Mouse (Mus musculus) limb, embryonic 12.5 days (tissue): Measurements from ENCODE around the gene Cbx6. TPM values are rescaled to one million over a fixed set of nuclear protein-coding genes. Genes with fewer than 3 reads are reported as not detected.

Source experiments
- ATAC-seq: fragments of 200-750 bp; cut with Nextera tagmentation; 2 replicates; pipeline ENCODE4 v1.8.0; 2017; ENCODE audit warnings: low read depth, moderate TSS enrichment; ENCODE audit not compliant: insufficient number of reproducible peaks, insufficient read depth, low FRiP score, low TSS enrichment
- H3K27ac ChIP-seq: fragments of 300-500 bp; sonication (generic); 2 replicates; pipeline ENCODE4 v1.5.1; 2016; ENCODE audit warnings: mild to moderate bottlenecking, moderate library complexity
- H3K27me3 ChIP-seq: fragments of 300-500 bp; sonication (generic); 2 replicates; pipeline ENCODE4 v1.6.1; 2016; ENCODE audit warnings: mild to moderate bottlenecking, moderate library complexity
- H3K36me3 ChIP-seq: fragments of 300-500 bp; sonication (generic); 2 replicates; pipeline ENCODE4 v1.6.1; 2016; ENCODE audit warnings: mild to moderate bottlenecking, moderate library complexity
- H3K4me1 ChIP-seq: fragments of 300-500 bp; sonication (generic); replicated peaks from 2 replicates; pipeline ENCODE4 v1.6.1; 2016
- H3K4me2 ChIP-seq: fragments of 300-500 bp; sonication (generic); 2 replicates; pipeline ENCODE4 v1.6.1; 2016; ENCODE audit warnings: mild to moderate bottlenecking, moderate library complexity
- H3K4me3 ChIP-seq: fragments of 300-500 bp; sonication (generic); replicated peaks from 2 replicates; pipeline ENCODE4 v1.5.1; 2016; ENCODE audit warnings: mild to moderate bottlenecking
- H3K9ac ChIP-seq: fragments of 300-500 bp; sonication (generic); replicated peaks from 2 replicates; pipeline ENCODE4 v1.6.1; 2016; ENCODE audit warnings: mild to moderate bottlenecking, moderate library complexity
- H3K9me3 ChIP-seq: fragments of 300-500 bp; sonication (generic); 2 replicates; pipeline ENCODE4 v1.6.1; 2016; ENCODE audit warnings: mild to moderate bottlenecking, moderate library complexity
- WGBS: fragments of 180-500 bp; shearing (Covaris S2); methylation state at CpG from one replicate; pipeline ENCODE4 v1.1.7; 2016; 5-methylcytosine and 5-hydroxymethylcytosine counted together
- polyA plus RNA-seq: library from polyadenylated mRNA; unstranded; fragments of >200 nt; fragmentation: Nextera tagmentation; extraction: Ambion mirVana; gene quantifications from 2 replicates; pipeline ENCODE4 v1.2.1, GENCODE M21; 2016

The Cbx6 gene
- polyA plus RNA-seq, 1 experiment from 2014 or later = 28.2 TPM

DNA sequence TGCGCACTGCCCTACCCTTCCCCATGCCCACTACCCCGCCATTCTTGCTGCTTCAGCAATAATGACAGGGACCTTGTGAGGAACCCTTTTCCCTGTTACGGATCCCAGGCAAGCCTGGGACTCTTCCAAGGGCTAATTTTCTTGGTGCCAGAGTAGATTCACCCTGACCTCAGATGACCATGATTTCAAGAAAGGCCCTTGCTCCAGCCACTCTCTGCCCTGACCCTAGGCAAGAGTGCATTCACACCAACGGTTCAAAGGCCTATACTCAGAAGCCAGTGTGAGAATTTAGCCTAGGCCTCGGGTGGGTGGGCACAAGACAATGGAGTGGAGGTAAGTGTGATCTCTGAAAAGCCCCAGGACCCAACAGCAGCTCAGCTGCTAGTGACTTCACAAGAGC, 5.1 kb downstream of the Cbx6 start:
- 79% methylated on average over 5 of the region's 5 CpGs for WGBS
- Histone ChIP-seq H3K9ac (no peak overlapping the region), H3K36me3 (peaks cover 48% of the 10 kb centered on the region), H3K9me3 (no peaks in the 10 kb centered on the region), H3K27me3 (no peaks in the 10 kb centered on the region), H3K4me3 (no peak overlapping the region), H3K27ac (no peak overlapping the region), H3K4me1 (peaks cover 35% of the 10 kb centered on the region), H3K4me2 (no peak overlapping the region)
- ATAC-seq = no peak

DNA sequence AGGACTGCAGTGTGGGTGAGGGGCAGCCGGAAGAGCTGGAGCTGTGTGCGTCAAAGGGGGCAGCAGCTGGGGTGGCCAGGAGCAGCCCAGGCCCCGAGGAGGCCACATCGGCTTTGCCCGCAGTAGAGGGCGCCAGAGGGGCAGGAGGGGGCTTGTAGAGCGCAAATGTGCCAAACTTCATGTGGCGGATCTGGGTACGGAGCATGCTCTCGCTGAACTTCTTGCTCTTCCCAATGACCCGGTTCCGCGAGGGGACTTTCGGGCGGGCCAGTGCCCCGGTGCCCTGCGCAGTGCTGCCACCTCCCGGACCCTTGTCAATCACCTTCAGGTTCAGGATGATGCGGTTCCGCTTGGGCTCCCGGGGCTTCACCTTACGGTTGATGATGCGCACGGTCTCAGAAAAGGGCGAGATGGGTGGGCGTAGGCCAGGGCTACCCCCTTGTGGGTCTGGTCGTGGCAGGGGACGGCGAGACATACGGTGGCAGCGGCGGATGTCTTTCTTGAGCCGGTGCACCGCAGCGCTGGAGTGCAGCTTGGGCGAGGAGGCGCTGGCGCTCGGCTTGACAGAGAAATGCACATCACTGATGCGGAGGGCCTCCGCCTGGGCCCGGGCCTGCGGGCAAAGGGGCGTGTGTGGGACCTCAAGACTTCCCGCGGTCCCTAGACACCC, 6.0 kb downstream of the Cbx6 start:
- H3K4me1 ChIP-seq = peaks cover 35% of the 10 kb centered on the region
- no peak overlapping the region for H3K27ac ChIP-seq
- H3K36me3 ChIP-seq = peaks cover 48% of the 10 kb centered on the region
- H3K9me3 ChIP-seq = no peaks in the 10 kb centered on the region
- 0 out of 2 replicates have a peak overlapping the region, but pooled peaks have one; percentile 6 for H3K4me2 ChIP-seq
- H3K4me3 ChIP-seq = peak overlapping the region; percentile 1; the same call in 1 of the 2 replicates
- H3K9ac ChIP-seq = no peak overlapping the region
- no peak for ATAC-seq
- no peaks in the 10 kb centered on the region for H3K27me3 ChIP-seq
- 66% methylated on average over 46 of the region's 46 CpGs for WGBS

DNA sequence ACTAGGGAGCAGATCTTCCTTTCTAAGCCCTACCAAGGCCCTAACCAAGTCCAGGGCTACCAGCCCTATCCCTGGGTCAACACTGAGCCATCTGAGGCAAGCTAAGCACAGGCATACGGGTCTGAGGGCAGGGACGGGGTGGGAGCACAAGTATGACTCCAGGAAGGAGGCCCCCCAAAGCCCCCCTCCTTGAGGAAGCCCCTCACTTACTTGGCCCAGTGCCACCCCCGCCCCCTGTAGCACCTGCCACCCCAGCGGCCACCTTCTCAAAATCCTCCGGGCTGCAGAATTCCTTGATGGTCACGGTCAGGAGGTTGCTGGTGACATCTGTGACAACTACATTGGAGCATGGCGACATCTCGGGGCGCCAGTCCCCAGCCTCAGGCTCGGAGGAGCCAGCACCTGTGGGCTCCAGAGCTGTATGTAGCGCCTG, 6.7 kb downstream of the Cbx6 start:
- no peak overlapping the region for H3K27ac ChIP-seq
- no peaks in the 10 kb centered on the region for H3K9me3 ChIP-seq
- WGBS = 90% methylated on average over 11 of the region's 11 CpGs
- no peak for ATAC-seq
- no peak overlapping the region for H3K4me2 ChIP-seq
- no peaks in the 10 kb centered on the region for H3K27me3 ChIP-seq
- H3K4me1 ChIP-seq = peaks cover 35% of the 10 kb centered on the region
- H3K4me3 ChIP-seq = no peak overlapping the region
- no peak overlapping the region for H3K9ac ChIP-seq
- H3K36me3 ChIP-seq = peaks cover 55% of the 10 kb centered on the region

DNA sequence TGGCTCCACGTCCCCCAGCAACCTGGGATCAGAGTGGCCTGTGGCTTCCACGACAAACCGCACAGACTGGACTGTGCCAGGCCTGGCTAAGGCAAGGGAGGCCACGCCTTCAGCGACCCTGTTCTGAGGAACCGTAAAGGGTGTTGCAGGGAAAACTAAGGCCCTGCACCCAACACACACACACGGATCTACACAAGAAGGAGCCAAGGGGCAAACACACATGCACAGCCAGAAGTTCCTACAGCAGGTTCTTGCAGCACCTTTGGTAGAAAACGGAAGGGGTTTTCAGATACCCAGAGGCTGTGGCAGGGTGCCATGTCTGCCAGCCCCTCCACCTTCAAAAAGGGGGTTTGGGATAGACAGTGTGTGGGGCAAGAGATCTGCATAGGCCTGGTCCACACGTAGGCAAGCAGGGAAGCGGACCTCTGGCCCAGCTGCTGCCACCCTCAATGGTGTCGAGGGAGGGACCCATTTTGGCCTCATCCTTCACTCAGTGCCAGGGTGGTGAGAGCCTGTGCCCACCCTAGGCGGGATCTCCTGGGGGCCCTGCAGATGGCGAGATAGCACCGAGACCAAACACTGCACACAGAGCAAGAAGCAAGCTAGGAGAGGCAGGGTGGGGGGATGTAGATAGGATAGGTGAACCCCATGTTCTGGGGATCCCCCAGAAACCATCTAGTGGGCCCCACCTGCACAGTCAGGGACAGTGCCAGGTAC, 7.3 kb downstream of the Cbx6 start:
- Histone ChIP-seq H3K27me3 (no peaks in the 10 kb centered on the region), H3K9me3 (no peaks in the 10 kb centered on the region), H3K4me1 (peaks cover 34% of the 10 kb centered on the region), H3K27ac (no peak overlapping the region), H3K36me3 (peaks cover 60% of the 10 kb centered on the region), H3K9ac (no peak overlapping the region), H3K4me3 (no peak overlapping the region), H3K4me2 (no peak overlapping the region)
- 88% methylated on average over 14 of the region's 14 CpGs for WGBS
- no peak for ATAC-seq

DNA sequence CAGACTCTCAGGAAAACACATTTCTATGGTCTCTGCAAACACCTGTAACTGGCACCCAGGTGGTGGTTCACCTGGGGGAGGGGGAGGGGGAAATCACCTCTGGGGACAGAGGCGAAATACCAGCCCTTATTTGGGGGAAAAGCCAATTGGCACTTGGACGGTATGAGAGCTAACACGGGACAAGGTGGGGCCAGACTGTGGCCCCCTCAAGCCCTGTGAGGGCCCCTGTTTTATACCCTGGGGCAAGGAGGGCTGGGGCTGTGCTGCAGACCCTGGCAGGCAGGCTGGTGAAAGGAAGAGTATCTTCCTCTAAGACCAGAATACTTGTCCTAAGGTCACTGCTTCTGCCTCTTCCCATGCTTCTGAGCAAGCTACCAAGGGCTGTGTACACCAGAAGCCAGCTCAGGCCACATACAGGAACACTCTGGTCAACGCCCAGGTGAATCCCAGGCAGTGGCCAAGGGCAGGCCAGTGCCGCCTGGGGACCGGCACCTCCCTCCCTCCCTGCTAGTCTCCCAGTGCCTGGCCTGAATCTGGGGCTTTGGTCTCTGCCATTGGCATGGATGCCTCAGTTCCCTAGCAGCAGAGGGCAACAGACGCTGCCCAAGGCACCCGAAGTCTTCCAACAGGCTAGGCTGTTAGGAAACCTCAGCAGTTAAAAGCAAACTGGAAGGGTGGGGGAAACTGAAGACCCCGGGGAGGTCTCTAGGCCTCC, 8.1 kb downstream of the Cbx6 start:
- WGBS = 82% methylated on average over 9 of the region's 9 CpGs
- ATAC-seq = no peak
- Histone ChIP-seq H3K27ac (no peak overlapping the region), H3K27me3 (no peaks in the 10 kb centered on the region), H3K9me3 (no peaks in the 10 kb centered on the region), H3K36me3 (peaks cover 55% of the 10 kb centered on the region), H3K4me3 (no peak overlapping the region), H3K4me1 (peaks cover 26% of the 10 kb centered on the region), H3K4me2 (no peak overlapping the region), H3K9ac (no peak overlapping the region)

DNA sequence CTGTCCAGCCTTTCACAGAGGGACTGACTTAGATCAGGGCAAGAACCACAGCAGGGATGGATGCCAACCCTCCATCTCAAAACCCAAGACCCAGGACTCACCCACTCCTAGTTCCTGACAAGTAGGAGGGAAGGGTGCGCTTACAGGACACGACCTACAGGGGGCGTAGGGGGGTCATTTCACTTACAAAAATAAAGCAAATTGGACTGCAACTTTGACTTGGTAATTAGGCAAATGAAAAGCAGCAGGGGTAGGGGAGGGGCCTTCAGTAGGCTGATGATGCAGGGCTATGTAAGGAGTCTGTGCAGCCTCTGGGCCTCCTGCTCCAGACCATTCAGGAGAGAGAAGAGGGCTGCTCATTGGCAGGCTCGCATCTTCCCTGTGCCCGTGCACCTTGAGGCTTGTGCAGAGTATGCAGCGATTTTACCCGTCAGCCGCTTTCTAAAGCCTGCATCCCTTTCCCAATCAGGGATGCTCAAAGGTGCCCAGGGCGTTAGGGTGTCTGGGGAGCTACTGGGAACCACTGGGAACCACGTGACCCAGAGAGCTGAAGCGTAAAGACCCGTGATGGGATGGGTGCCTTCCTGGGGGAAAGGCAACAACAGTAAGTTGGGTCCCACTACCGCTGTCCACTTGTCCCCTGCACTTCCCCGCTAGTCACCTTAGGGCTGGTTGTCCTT, 9.2 kb downstream of the Cbx6 start:
- H3K4me1 ChIP-seq = peaks cover 22% of the 10 kb centered on the region
- H3K4me3 ChIP-seq = no peak overlapping the region
- H3K9me3 ChIP-seq = no peaks in the 10 kb centered on the region
- H3K9ac ChIP-seq = no peak overlapping the region
- H3K27ac ChIP-seq = no peak overlapping the region
- H3K27me3 ChIP-seq = no peaks in the 10 kb centered on the region
- ATAC-seq = no peak
- H3K36me3 ChIP-seq = peaks cover 53% of the 10 kb centered on the region
- WGBS = 64% methylated on average over 14 of the region's 14 CpGs
- H3K4me2 ChIP-seq = no peak overlapping the region

DNA sequence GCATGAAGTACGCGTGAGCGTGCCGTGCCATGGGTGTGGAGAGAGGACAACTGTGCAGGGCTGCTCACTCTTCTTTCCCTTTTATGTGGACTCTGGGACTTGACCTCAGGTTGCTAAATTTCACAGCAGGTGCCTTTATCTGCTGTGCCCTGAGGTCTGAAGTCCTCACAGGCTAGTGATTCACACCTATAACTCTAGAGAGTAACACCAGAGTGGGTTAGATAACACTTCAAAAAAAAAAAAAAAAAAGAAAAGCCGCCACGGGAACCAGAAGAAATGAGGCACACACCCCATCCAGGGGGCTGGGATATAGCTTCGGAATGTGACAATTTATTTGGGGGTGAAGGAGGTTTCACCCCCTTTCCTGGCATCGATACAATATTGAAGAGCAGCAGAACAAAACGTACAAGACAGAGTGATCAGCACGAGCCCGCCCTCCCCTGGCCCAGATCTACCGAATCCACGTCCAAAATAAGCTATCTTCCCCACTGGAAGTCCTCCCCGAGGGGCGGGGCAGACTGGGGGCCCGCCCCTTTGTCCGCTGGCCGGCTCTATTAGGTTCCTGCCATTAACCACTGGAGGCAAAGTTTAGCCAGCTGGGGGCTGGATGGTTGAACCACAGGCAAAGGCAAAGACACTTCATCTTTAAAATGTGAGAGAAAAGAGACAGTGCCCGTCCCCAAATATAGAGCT, 10.8 kb downstream of the Cbx6 start:
- 0 out of 2 replicates have a peak, but pooled peaks cover under 1% of the 10 kb centered on the region for H3K9me3 ChIP-seq
- H3K27me3 ChIP-seq = no peaks in the 10 kb centered on the region
- 68% methylated on average over 19 of the region's 19 CpGs for WGBS
- H3K9ac ChIP-seq = no peak overlapping the region
- H3K4me2 ChIP-seq = no peak overlapping the region
- no peak overlapping the region for H3K27ac ChIP-seq
- H3K36me3 ChIP-seq = peaks cover 49% of the 10 kb centered on the region
- H3K4me1 ChIP-seq = peaks cover 14% of the 10 kb centered on the region
- ATAC-seq = no peak
- no peak overlapping the region for H3K4me3 ChIP-seq

DNA sequence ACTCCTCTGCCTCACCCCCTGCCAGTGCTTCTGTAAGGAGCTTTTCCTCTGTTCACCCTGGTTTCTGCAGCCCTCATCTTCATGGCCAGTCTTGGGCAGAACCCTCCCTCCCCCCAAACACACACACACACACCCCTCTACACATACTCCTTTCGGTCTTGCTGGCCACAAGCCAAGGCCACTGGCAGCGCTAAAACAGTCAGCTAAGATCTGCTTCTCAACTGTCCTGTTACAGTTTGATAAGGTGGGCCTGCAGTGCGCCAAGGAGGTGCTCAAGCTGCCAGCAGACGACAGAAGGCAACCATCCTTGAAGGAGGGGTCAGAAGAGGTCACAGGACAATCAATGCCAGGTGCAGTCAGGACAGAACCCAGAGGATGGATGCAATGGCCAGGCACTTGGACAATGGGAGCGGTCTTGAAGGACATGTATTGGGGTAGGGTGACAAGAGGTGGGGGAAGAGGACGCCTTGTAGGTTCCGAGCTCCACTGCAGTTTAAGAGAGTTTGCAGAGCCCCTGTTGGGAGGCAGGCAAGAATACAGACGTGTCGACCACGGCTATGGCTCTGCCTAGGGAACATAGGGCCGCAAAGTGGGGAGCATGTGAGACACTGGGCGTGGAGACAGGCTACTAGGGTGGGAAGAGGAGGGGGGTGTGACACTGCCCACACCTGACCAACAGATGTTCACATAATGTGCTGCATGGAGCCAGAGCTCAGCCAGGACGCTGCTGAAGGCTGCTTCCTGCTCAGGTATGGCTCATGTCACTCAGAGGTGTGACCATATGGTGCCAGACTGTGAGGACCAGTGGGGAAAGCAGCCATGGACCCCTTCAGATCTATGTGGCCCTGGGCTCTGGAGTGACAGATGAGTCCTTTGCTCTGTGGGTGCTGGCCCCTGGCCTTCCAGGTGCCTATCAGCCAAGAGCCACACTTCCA, 12.0 kb downstream of the Cbx6 start:
- Histone ChIP-seq H3K36me3 (peaks cover 37% of the 10 kb centered on the region), H3K4me2 (no peak overlapping the region), H3K27ac (no peak overlapping the region), H3K4me1 (peaks cover 14% of the 10 kb centered on the region), H3K27me3 (no peaks in the 10 kb centered on the region), H3K9me3 (0 out of 2 replicates have a peak, but pooled peaks cover 6% of the 10 kb centered on the region), H3K9ac (no peak overlapping the region), H3K4me3 (no peak overlapping the region)
- no peak; the same call in 1 of the 2 replicates for ATAC-seq
- 60% methylated on average over 13 of the region's 13 CpGs for WGBS

DNA sequence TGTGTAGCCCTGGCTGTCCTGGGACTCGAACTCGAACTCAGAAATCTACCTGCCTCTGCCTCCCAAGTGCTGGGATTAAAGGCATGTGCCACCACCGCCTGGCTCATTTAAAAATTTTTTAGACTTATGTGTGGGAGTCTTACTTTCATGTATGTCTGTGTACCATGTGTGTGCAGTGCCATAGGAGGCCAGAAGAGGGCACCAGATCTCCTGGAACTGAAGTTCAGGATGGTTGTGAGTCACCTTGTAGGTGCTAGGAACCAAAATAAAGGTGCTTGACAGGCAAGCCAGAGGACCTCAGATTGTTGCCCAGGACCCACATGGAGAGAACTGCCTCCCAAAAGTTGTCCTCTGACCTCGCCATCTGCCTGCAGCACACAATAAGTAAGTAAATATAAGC, 16.2 kb downstream of the Cbx6 start:
- Histone ChIP-seq H3K4me3 (no peak overlapping the region), H3K27me3 (0 out of 2 replicates have a peak, but pooled peaks cover 3% of the 10 kb centered on the region), H3K9me3 (0 out of 2 replicates have a peak, but pooled peaks cover 6% of the 10 kb centered on the region), H3K27ac (no peak overlapping the region), H3K4me1 (peaks cover 8% of the 10 kb centered on the region), H3K36me3 (peaks cover 10% of the 10 kb centered on the region), H3K9ac (no peak overlapping the region), H3K4me2 (no peak overlapping the region)
- WGBS = 91% methylated on average over 4 of the region's 4 CpGs
- ATAC-seq = no peak
